Mouse (Mus musculus) ES-E14 (cell line): Measurements from ENCODE around the gene Stxbp6. TPM values are rescaled to one million over a fixed set of nuclear protein-coding genes. Genes with fewer than 3 reads are reported as not detected.

Source experiments
- DNase-seq: peaks from one replicate; pipeline ENCODE4 v3.0.0-alpha.2; 2013; ENCODE audit warnings: low read depth, low spot score
- H3K27ac ChIP-seq: 2 replicates; pipeline ENCODE4 v1.5.1; 2012; ENCODE audit warnings: low read depth, mild to moderate bottlenecking, low read length, moderate library complexity, mixed read lengths; ENCODE audit not compliant: poor library complexity, insufficient read depth, severe bottlenecking
- H3K36me3 ChIP-seq: 2 replicates; pipeline ENCODE4 v1.6.1; 2012; ENCODE audit warnings: mild to moderate bottlenecking, low read length, moderate library complexity, mixed read lengths; ENCODE audit not compliant: control insufficient read depth, poor library complexity, insufficient read depth, severe bottlenecking
- H3K4me1 ChIP-seq, 2 experiments: fragments of 150-350 bp in 1 of 2; sonication (generic) in 1 of 2; 2 replicates each; pipeline ENCODE4 v1.6.1; 2012; ENCODE audit warnings: low read length in 2 of 2, mild to moderate bottlenecking in 1 of 2, mixed read lengths in 1 of 2; ENCODE audit not compliant: control insufficient read depth in 2 of 2, insufficient read depth in 2 of 2, poor library complexity in 1 of 2
- H3K4me3 ChIP-seq, 2 experiments: fragments of 150-350 bp in 1 of 2; sonication (generic) in 1 of 2; 2 replicates each; pipeline ENCODE4 v1.5.1; 2012; ENCODE audit warnings: low read length in 2 of 2, low read depth in 1 of 2, mild to moderate bottlenecking in 1 of 2, mixed read lengths in 1 of 2; ENCODE audit not compliant: insufficient read depth in 1 of 2, poor library complexity in 1 of 2, severe bottlenecking in 1 of 2
- H3K9ac ChIP-seq: 2 replicates; pipeline ENCODE4 v1.6.1; 2012; ENCODE audit warnings: low read depth, mild to moderate bottlenecking, low read length, mixed read lengths; ENCODE audit not compliant: poor library complexity, insufficient read depth, severe bottlenecking
- H3K9me3 ChIP-seq: fragments of 150-350 bp; sonication (generic); 2 replicates; pipeline ENCODE4 v1.6.1; 2012; ENCODE audit warnings: low read depth, mild to moderate bottlenecking, low read length; ENCODE audit not compliant: control insufficient read depth, insufficient read depth
- CHD2 ChIP-seq: IDR thresholded peaks from 2 replicates; pipeline ENCODE4 v1.6.1; 2014; ENCODE audit warnings: mild to moderate bottlenecking, low read depth, low read length, inconsistent platforms
- HCFC1 ChIP-seq: IDR thresholded peaks from 2 replicates; pipeline ENCODE4 v1.6.1; 2012; ENCODE audit warnings: low read length, inconsistent platforms, borderline replicate concordance; ENCODE audit not compliant: insufficient read depth
- MAFK ChIP-seq: IDR thresholded peaks from 2 replicates; pipeline ENCODE4 v1.6.1; 2014; ENCODE audit warnings: mild to moderate bottlenecking, low read depth, low read length, inconsistent platforms; ENCODE audit not compliant: insufficient read depth
- ZC3H11A ChIP-seq: IDR thresholded peaks from 2 replicates; pipeline ENCODE4 v1.6.1; 2012; ENCODE audit warnings: low read depth, mild to moderate bottlenecking, inconsistent platforms, low read length, borderline replicate concordance
- ZNF384 ChIP-seq: IDR thresholded peaks from 2 replicates; pipeline ENCODE4 v1.6.1; 2012; ENCODE audit warnings: low read depth, low read length, inconsistent platforms
- in situ Hi-C, 2 experiments: fragments of 600-800 bp; cut with MboI; formaldehyde crosslinking; loops; one replicate each; pipeline ENCODE4 v1.15.1; 2025; ENCODE audit warnings: low sequenced_read_pairs in 2 of 2, inconsistent platforms in 1 of 2; ENCODE audit not compliant: unreplicated experiment in 2 of 2
- total RNA-seq: library from RNA; depleted of rRNA; stranded (reverse); fragments of 300-350 nt; gene quantifications from 2 replicates; pipeline ENCODE4 v1.2.3, GENCODE M21; 2012

Stxbp6 gene
- total RNA-seq, 1 experiment: 0.76 TPM

DNA sequence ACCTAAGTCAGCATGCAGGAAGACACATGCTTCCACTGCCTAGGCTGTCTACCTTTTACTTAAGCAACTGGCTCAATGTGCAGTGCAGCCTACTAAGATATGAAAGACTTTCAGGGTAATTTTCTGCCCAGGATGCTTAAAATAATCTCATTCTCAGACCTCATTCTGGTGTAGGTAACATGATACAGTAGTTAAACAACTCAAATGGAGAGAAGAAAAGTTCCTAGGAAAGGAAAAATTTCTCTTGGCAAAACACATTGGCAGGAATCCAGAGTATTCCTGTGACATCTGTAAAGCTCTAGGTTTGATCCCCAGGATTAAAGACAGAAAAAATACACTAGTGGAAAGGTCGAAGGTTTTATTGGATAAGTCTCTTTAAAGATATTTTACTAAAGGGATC is 107.1 kb downstream of the Stxbp6 start:
- no peak for TF ChIP-seq CHD2
- TF ChIP-seq HCFC1: no peak
- TF ChIP-seq ZC3H11A: no peak
- no peak for TF ChIP-seq MAFK
- no peak for TF ChIP-seq ZNF384
- no peak overlapping the region for H3K9ac ChIP-seq
- no peak for DNase-seq
- no peak overlapping the region for H3K27ac ChIP-seq
- in situ Hi-C loops: no loop called here
- no peaks in the 10 kb centered on the region for H3K9me3 ChIP-seq
- no peaks in the 10 kb centered on the region for H3K36me3 ChIP-seq
- no peaks in the 10 kb centered on the region for H3K4me1 ChIP-seq
- H3K4me3 ChIP-seq: no peak overlapping the region

GRCm38 (mm10) chr12:44957474-44957873 is 117.0 kb downstream of the Stxbp6 start:
- TF ChIP-seq ZC3H11A: no peak
- TF ChIP-seq CHD2: no peak
- no peak for TF ChIP-seq HCFC1
- TF ChIP-seq MAFK: no peak
- no peak for TF ChIP-seq ZNF384

DNA sequence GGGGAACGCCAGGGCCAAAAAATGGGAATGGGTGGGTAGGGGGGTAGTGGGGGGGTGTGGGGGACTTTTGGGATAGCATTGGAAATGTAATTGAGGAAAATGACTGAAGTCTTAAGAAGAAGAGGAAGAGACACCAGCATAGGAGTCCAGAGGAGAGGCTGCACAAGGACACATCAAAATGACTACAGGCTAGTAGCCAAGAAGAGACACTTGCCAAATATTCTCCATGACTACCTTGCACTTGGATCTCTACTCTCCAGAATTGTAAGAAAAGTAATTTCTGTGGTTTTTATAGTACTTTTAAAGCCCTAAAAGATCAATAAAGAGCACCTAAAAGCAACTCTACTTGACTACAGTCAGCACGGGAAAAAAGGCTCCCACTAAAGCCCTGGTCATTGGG is 121.4 kb downstream of the Stxbp6 start:
- H3K9me3 ChIP-seq: no peaks in the 10 kb centered on the region
- no peak overlapping the region for H3K9ac ChIP-seq
- H3K27ac ChIP-seq: no peak overlapping the region
- in situ Hi-C loops: no loop called here
- no peaks in the 10 kb centered on the region for H3K36me3 ChIP-seq
- no peak for DNase-seq
- no peak overlapping the region for H3K4me3 ChIP-seq
- TF ChIP-seq MAFK: no peak
- no peak for TF ChIP-seq ZNF384
- no peak for TF ChIP-seq HCFC1
- TF ChIP-seq CHD2: no peak
- peaks cover 0 to 2% of the 10 kb centered on the region in 2 experiments; a peak in 1 of 4 replicates for H3K4me1 ChIP-seq

More at GRCm38 (mm10) chr12:44957474-44957873, 117.0 kb downstream of the Stxbp6 start:
- Histone ChIP-seq H3K36me3 (no peaks in the 10 kb centered on the region), H3K4me1 (peaks cover 0 to 2% of the 10 kb centered on the region in 2 experiments; a peak in 1 of 4 replicates), H3K4me3 (no peak overlapping the region), H3K27ac (no peak overlapping the region), H3K9ac (no peak overlapping the region), H3K9me3 (no peaks in the 10 kb centered on the region)
- no peak for DNase-seq
- in situ Hi-C loops: no loop called here

- H3K4me3 ChIP-seq: no peak overlapping the region
- TF ChIP-seq ZNF384 (no peak), CHD2 (no peak), HCFC1 (no peak), MAFK (no peak), ZC3H11A (no peak)
- H3K9me3 ChIP-seq: no peaks in the 10 kb centered on the region
- peaks cover 0 to under 1% of the 10 kb centered on the region in 2 experiments; a peak in 1 of 4 replicates for H3K4me1 ChIP-seq
- no peak overlapping the region for H3K9ac ChIP-seq
- H3K27ac ChIP-seq: no peak overlapping the region
- in situ Hi-C loops: no loop called here
- no peak for DNase-seq
- no peaks in the 10 kb centered on the region for H3K36me3 ChIP-seq
These were observed 122.4 kb downstream of the Stxbp6 start for GRCm38 (mm10) chr12:44952072-44952471.

GRCm38 (mm10) chr12:44950559-44950958 is 124.0 kb downstream of the Stxbp6 start:
- Histone ChIP-seq H3K4me1 (no peaks in the 10 kb centered on the region), H3K36me3 (no peaks in the 10 kb centered on the region), H3K9ac (no peak overlapping the region), H3K27ac (no peak overlapping the region), H3K4me3 (no peak overlapping the region), H3K9me3 (no peaks in the 10 kb centered on the region)
- TF ChIP-seq MAFK (no peak), ZC3H11A (no peak), CHD2 (no peak)
- in situ Hi-C loops: no loop called here
- no peak for DNase-seq
